Mouse (Mus musculus) kidney, postnatal 0 days (tissue): Measurements from ENCODE around the gene Gm43064. TPM values are rescaled to one million over a fixed set of nuclear protein-coding genes. Genes with fewer than 3 reads are reported as not detected.

Experiments used
- ATAC-seq: fragments of 200-750 bp; cut with Nextera tagmentation; replicated peaks from 2 replicates; pipeline ENCODE4 v1.8.0; 2017; ENCODE audit warnings: low read depth, moderate number of reproducible peaks, moderate TSS enrichment, moderate library complexity; ENCODE audit not compliant: low FRiP score
- DNase-seq: peaks from one replicate; pipeline ENCODE4 v3.0.0-alpha.2; 2016; ENCODE audit warnings: low spot score
- H3K27ac ChIP-seq: fragments of 300-500 bp; sonication (generic); 2 replicates; pipeline ENCODE4 v1.5.1; 2014; ENCODE audit warnings: mild to moderate bottlenecking
- H3K27me3 ChIP-seq: fragments of 300-500 bp; sonication (generic); 2 replicates; pipeline ENCODE4 v1.6.1; 2014; ENCODE audit warnings: low read length, mixed read lengths; ENCODE audit not compliant: insufficient read depth
- H3K36me3 ChIP-seq: fragments of 300-500 bp; sonication (generic); 2 replicates; pipeline ENCODE4 v1.6.1; 2014; ENCODE audit warnings: low read length, mixed read lengths; ENCODE audit not compliant: insufficient read depth
- H3K4me1 ChIP-seq: fragments of 300-500 bp; sonication (generic); replicated peaks from 2 replicates; pipeline ENCODE4 v1.6.1; 2014; ENCODE audit warnings: antibody characterized with exemption, low read length, mixed read lengths; ENCODE audit not compliant: insufficient read depth
- H3K4me2 ChIP-seq: fragments of 300-500 bp; sonication (generic); 2 replicates; pipeline ENCODE4 v1.6.1; 2014; ENCODE audit warnings: mild to moderate bottlenecking, low read length, moderate library complexity, mixed read lengths
- H3K4me3 ChIP-seq: fragments of 300-500 bp; sonication (generic); replicated peaks from 2 replicates; pipeline ENCODE4 v1.5.1; 2014; ENCODE audit warnings: low read depth, low read length
- H3K9ac ChIP-seq: fragments of 300-500 bp; sonication (generic); 2 replicates; pipeline ENCODE4 v1.6.1; 2014; ENCODE audit warnings: low read depth, low read length
- H3K9me3 ChIP-seq: fragments of 300-500 bp; sonication (generic); replicated peaks from 2 replicates; pipeline ENCODE4 v1.6.1; 2016; ENCODE audit warnings: low read length, inconsistent platforms, mixed read lengths
- CTCF ChIP-seq: IDR thresholded peaks from 2 replicates; pipeline ENCODE4 v1.5.1; 2016; ENCODE audit warnings: antibody characterized with exemption, low read depth, mild to moderate bottlenecking, moderate library complexity
- WGBS: fragments of 180-500 bp; shearing (Covaris S2); extraction: QIAGEN DNeasy Blood & Tissue Kit; methylation state at CpG from one replicate; pipeline ENCODE4 v1.1.7; 2014; 5-methylcytosine and 5-hydroxymethylcytosine counted together
- polyA plus RNA-seq: library from polyadenylated mRNA; unstranded; fragments of >200 nt; fragmentation: Nextera tagmentation; extraction: Ambion mirVana; gene quantifications from 2 replicates; pipeline ENCODE4 v1.2.1, GENCODE M21; 2015

Gene Gm43064
- polyA plus RNA-seq, 1 experiment from 2014 or later: 0.12 TPM

DNA sequence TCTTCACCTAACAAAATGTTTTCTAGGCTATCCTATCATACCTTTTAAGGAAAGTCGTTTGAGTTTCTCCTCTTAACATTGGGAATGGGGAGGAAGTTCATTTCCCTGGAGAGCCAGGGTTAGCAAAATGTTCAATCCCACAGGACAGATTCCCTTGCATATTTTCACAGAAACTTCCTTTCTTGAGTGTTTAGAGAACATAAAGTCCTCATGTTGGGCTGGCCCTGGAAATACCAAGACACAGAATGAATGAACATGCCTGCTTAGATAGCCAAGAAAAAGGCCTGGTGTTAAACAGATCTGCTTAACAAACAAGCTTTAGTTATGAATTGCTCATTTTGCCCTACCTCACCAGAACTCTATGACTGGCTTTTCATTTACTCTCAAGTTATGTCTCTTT, 16.8 kb upstream of the Gm43064 start:
- no peak for DNase-seq
- Histone ChIP-seq H3K4me2 (no peak overlapping the region), H3K9me3 (no peaks in the 10 kb centered on the region), H3K4me1 (0 out of 2 replicates have a peak, but pooled peaks cover 8% of the 10 kb centered on the region), H3K9ac (no peak overlapping the region), H3K27me3 (no peaks in the 10 kb centered on the region), H3K4me3 (no peak overlapping the region), H3K27ac (no peak overlapping the region), H3K36me3 (no peaks in the 10 kb centered on the region)
- TF ChIP-seq CTCF: no peak
- 49% methylated on average over 1 of the region's 1 CpGs for WGBS
- no peak for ATAC-seq

DNA sequence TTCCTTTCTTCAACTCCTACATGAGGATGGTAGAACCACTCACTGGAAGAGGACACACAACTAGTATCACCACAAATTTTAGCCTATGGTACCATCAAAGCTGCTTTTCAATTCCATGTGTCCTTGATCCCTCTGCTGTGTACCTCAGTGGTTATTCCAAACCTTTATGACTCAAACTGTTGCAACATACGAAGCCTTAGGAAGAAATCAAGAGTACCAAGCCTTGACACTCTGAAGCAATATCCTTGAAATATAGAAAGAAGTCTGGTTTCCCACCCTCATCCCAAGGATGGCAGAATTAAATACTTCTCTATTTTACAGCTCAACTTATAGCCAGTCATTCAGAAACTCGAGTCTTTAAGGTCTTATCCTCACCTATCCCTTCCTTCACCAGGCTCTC, 13.0 kb upstream of the Gm43064 start:
- ATAC-seq (no peak), DNase-seq (no peak)
- Histone ChIP-seq H3K4me2 (no peak overlapping the region), H3K4me1 (0 out of 2 replicates have a peak, but pooled peaks cover 5% of the 10 kb centered on the region), H3K36me3 (no peaks in the 10 kb centered on the region), H3K27ac (no peak overlapping the region), H3K27me3 (no peaks in the 10 kb centered on the region), H3K9me3 (no peaks in the 10 kb centered on the region), H3K4me3 (no peak overlapping the region), H3K9ac (no peak overlapping the region)
- WGBS: 69% methylated on average over 2 of the region's 2 CpGs
- TF ChIP-seq CTCF: no peak

DNA sequence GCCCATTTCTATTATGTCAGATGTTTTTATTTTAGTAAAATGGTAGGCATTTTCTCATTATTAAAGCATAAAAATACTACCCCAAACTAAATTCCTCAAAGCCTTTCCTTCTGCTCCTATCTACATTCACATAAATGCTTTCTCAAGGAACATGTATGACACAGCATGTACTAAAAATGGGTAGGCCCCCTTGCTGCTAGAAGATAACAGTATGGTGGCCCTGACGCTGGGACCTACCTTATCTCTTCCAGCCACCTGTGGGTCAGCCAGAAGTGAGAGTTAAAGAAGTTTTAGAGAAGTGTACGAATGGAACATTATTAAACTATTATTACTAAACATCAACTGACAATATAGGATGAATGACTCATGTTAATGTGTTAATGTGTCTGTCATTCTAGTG, 9.9 kb upstream of the Gm43064 start:
- DNase-seq (no peak), ATAC-seq (no peak)
- Histone ChIP-seq H3K27me3 (no peaks in the 10 kb centered on the region), H3K4me3 (no peak overlapping the region), H3K27ac (no peak overlapping the region), H3K4me2 (no peak overlapping the region), H3K9ac (no peak overlapping the region), H3K9me3 (no peaks in the 10 kb centered on the region), H3K4me1 (0 out of 2 replicates have a peak, but pooled peaks cover 3% of the 10 kb centered on the region), H3K36me3 (peaks cover 14% of the 10 kb centered on the region)
- 83% methylated on average over 2 of the region's 2 CpGs for WGBS
- TF ChIP-seq CTCF: no peak

DNA sequence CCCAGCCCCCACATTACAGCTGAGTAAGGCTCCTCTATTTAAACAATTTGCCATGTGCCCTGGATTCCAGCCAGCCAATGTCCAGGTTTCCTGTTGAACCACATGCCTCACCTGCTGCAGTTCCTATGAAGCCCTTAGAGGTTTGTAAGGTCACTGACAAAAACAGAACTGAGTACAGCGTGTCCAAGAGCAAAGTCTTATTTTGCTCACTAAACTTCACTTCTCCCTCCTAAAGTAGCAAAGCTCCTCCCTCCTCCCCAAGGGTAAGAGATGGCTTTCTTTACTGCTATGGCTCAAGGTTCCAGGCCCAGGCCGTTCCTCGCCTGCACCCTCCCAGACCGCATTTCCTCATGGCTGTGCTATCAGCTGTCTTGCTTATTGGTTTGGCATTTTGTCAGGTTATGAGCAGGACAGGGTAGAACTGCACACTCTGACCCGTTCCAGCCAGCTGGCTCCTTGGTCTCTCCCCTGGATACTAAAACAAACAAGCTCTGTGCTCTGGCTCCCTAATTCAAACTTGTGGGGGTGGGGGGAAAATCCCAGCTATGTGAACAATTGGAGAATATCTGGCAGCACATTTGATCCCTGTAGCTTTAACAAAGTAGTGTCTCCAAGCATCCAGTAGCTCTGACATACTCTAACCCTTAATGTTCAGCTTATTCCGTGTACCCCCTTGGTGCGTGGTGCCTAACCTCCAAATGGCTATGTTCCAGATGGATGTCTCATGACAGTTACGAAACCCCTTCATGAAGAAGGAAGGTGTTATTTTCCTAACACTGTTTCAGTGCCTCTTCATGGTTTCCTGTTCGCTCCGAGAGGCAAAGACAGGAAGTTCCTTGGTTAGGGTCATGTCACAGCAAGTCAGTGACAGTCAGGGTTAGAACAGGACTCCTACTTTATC, 7.5 kb upstream of the Gm43064 start:
- WGBS: 47% methylated on average over 10 of the region's 10 CpGs
- Histone ChIP-seq H3K27me3 (no peaks in the 10 kb centered on the region), H3K9me3 (no peaks in the 10 kb centered on the region), H3K36me3 (peaks cover 23% of the 10 kb centered on the region), H3K4me3 (no peak overlapping the region), H3K4me2 (0 out of 2 replicates have a peak overlapping the region, but pooled peaks have one; percentile 14), H3K9ac (no peak overlapping the region), H3K27ac (peak overlapping the region; percentile 82), H3K4me1 (0 out of 2 replicates have a peak, but pooled peaks cover 3% of the 10 kb centered on the region)
- peak; percentile 90 for ATAC-seq
- TF ChIP-seq CTCF: no peak
- peak; percentile 61 for DNase-seq

DNA sequence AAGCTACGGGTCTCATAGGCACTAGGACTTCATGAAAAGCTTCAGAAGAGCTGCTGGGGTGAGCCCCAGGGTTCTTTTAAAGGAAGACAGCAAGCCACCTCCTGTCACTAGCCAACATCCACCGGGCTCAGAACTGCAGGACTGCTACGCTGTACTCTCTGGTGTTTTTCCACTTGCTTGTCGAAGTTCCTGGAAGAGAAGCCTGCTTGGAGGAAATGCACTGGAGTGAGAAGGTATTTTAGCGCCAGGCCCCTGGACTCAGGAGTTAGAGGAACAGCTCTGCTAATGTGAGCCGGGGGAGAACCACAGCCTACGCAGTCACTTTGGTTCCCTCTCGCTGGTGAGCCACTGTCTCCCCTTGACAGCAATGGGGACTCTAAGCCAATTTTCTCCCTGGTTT, 6.5 kb upstream of the Gm43064 start:
- DNase-seq: peak; percentile 44
- Histone ChIP-seq H3K36me3 (peaks cover 23% of the 10 kb centered on the region), H3K9ac (no peak overlapping the region), H3K27ac (peak overlapping the region; percentile 76), H3K4me2 (no peak overlapping the region), H3K4me3 (no peak overlapping the region), H3K27me3 (no peaks in the 10 kb centered on the region), H3K4me1 (0 out of 2 replicates have a peak, but pooled peaks cover 4% of the 10 kb centered on the region), H3K9me3 (no peaks in the 10 kb centered on the region)
- TF ChIP-seq CTCF: no peak
- 72% methylated on average over 8 of the region's 8 CpGs for WGBS
- ATAC-seq: no peak

DNA sequence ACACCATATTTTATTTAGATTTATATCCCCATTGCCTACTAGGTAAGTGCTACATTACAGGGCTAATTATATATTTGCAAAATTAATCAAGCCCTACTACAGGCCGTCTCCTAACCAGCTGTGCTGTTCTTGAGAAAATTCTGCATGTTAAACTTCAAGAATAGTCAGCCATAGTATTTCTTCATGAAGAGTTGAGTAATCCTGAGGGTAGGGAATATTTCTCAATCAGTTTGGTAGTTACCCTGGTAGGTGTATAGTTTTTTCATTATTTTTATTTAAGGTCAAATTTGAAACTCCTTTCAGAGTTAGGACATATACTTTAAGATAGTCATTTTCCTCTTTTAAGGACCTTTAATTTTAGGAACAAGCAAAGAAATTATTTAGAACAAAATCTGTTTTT, 3.7 kb upstream of the Gm43064 start:
- WGBS: 83% methylated on average over 1 of the region's 1 CpGs
- Histone ChIP-seq H3K27me3 (no peaks in the 10 kb centered on the region), H3K36me3 (peaks cover 23% of the 10 kb centered on the region), H3K4me3 (no peak overlapping the region), H3K9me3 (no peaks in the 10 kb centered on the region), H3K4me1 (0 out of 2 replicates have a peak, but pooled peaks cover 11% of the 10 kb centered on the region), H3K9ac (no peak overlapping the region), H3K27ac (no peak overlapping the region), H3K4me2 (no peak overlapping the region)
- ATAC-seq (no peak), DNase-seq (no peak)
- no peak for TF ChIP-seq CTCF
